Mouse (Mus musculus) G1E (cell line): Measurements from ENCODE around the gene Cdc20b.

ENCODE experiments used
- CTCF ChIP-seq: IDR thresholded peaks from 2 replicates; pipeline ENCODE4 v1.5.1; 2012; ENCODE audit warnings: low read depth, low read length, inconsistent platforms, mixed read lengths
- GATA1 ChIP-seq: IDR thresholded peaks from 2 replicates; pipeline ENCODE4 v1.6.1; 2012; ENCODE audit warnings: borderline replicate concordance, low read length, inconsistent platforms, mixed read lengths
- POLR2AphosphoS5 ChIP-seq: IDR thresholded peaks from 2 replicates; pipeline ENCODE4 v1.6.1; 2012; ENCODE audit warnings: low read depth, low read length, inconsistent platforms; ENCODE audit not compliant: insufficient replicate concordance

- TF ChIP-seq CTCF (no peak), GATA1 (no peak), POLR2AphosphoS5 (no peak)
Observed at GRCm38 (mm10) chr13:113120324-113121237, 85.7 kb downstream of the Cdc20b start.
